Mouse (Mus musculus) embryonic facial prominence, embryonic 12.5 days (tissue): ENCODE data around the gene Eif4ebp2. TPM values are rescaled to one million over a fixed set of nuclear protein-coding genes. Genes with fewer than 3 reads are reported as not detected.
"Not testable (repeated sequence)": the region's sequence is repeated elsewhere in the genome, so short reads cannot be mapped to it uniquely, and the experiment has no call there.

Source experiments
- ATAC-seq: fragments of 200-750 bp; cut with Nextera tagmentation; 2 replicates; pipeline ENCODE4 v1.8.0; 2017; ENCODE audit not compliant: insufficient number of reproducible peaks, insufficient read depth, low FRiP score, low TSS enrichment
- H3K27ac ChIP-seq: fragments of 300-500 bp; sonication (generic); 2 replicates; pipeline ENCODE4 v1.5.1; 2016; ENCODE audit warnings: mild to moderate bottlenecking
- H3K27me3 ChIP-seq: fragments of 300-500 bp; sonication (generic); 2 replicates; pipeline ENCODE4 v1.6.1; 2016; ENCODE audit warnings: mild to moderate bottlenecking, moderate library complexity
- H3K36me3 ChIP-seq: fragments of 300-500 bp; sonication (generic); 2 replicates; pipeline ENCODE4 v1.6.1; 2016; ENCODE audit warnings: mild to moderate bottlenecking
- H3K4me1 ChIP-seq: fragments of 300-500 bp; sonication (generic); 2 replicates; pipeline ENCODE4 v1.6.1; 2016
- H3K4me2 ChIP-seq: fragments of 300-500 bp; sonication (generic); replicated peaks from 2 replicates; pipeline ENCODE4 v1.6.1; 2016; ENCODE audit warnings: mild to moderate bottlenecking, moderate library complexity
- H3K4me3 ChIP-seq: fragments of 300-500 bp; sonication (generic); 2 replicates; pipeline ENCODE4 v1.5.1; 2016; ENCODE audit warnings: mild to moderate bottlenecking
- H3K9ac ChIP-seq: fragments of 300-500 bp; sonication (generic); 2 replicates; pipeline ENCODE4 v1.6.1; 2016; ENCODE audit warnings: mild to moderate bottlenecking, moderate library complexity
- H3K9me3 ChIP-seq: fragments of 300-500 bp; sonication (generic); 2 replicates; pipeline ENCODE4 v1.6.1; 2016; ENCODE audit warnings: mild to moderate bottlenecking, moderate library complexity
- WGBS: fragments of 180-500 bp; shearing (Covaris S2); methylation state at CpG from one replicate; pipeline ENCODE4 v1.1.7; 2016; 5-methylcytosine and 5-hydroxymethylcytosine counted together
- polyA plus RNA-seq: library from polyadenylated mRNA; unstranded; fragments of >200 nt; fragmentation: Nextera tagmentation; extraction: Ambion mirVana; gene quantifications from 2 replicates; pipeline ENCODE4 v1.2.1, GENCODE M21; 2016

The Eif4ebp2 gene
- polyA plus RNA-seq, 1 experiment from 2014 or later, result 64.9 TPM

GRCm38 (mm10) chr10:61453171-61453570 lies 710 bp upstream of the Eif4ebp2 start:
- H3K9me3 ChIP-seq, H3K9ac ChIP-seq, H3K27ac ChIP-seq, H3K36me3 ChIP-seq, H3K27me3 ChIP-seq, ATAC-seq: not testable (repeated sequence)
- Histone ChIP-seq H3K4me1 (peaks cover 27% of the 10 kb centered on the region), H3K4me2 (peak overlapping the region; percentile 35), H3K4me3 (peak overlapping the region; percentile 96)
- 89% methylated on average over 3 of the region's 3 CpGs for WGBS

GRCm38 (mm10) chr10:61451931-61452617 lies 387 bp downstream of the Eif4ebp2 start:
- peak; percentile 62 for ATAC-seq
- Histone ChIP-seq H3K36me3 (no peaks in the 10 kb centered on the region; the same call in 1 of the 2 replicates), H3K27me3 (no peaks in the 10 kb centered on the region), H3K9ac (peak overlapping the region; percentile 92), H3K4me1 (peaks cover 33% of the 10 kb centered on the region), H3K4me2 (peak overlapping the region; percentile 86), H3K27ac (peak overlapping the region; percentile 78), H3K4me3 (peak overlapping the region; percentile 96), H3K9me3 (no peaks in the 10 kb centered on the region)
- under 1% methylated on average over 62 of the region's 62 CpGs for WGBS

GRCm38 (mm10) chr10:61451463-61451930 lies 964 bp downstream of the Eif4ebp2 start:
- Histone ChIP-seq H3K27ac (peak overlapping the region; percentile 41; the same call in 1 of the 2 replicates), H3K4me1 (peaks cover 39% of the 10 kb centered on the region), H3K36me3 (no peaks in the 10 kb centered on the region; the same call in none of the 2 replicates), H3K9me3 (no peaks in the 10 kb centered on the region), H3K9ac (peak overlapping the region; percentile 92), H3K4me2 (peak overlapping the region; percentile 86), H3K27me3 (no peaks in the 10 kb centered on the region), H3K4me3 (peak overlapping the region; percentile 96)
- 4% methylated on average over 8 of the region's 8 CpGs for WGBS
- no peak for ATAC-seq

GRCm38 (mm10) chr10:61448834-61449233 lies 3.6 kb downstream of the Eif4ebp2 start:
- no peak overlapping the region for H3K4me2 ChIP-seq
- H3K9me3 ChIP-seq, result no peaks in the 10 kb centered on the region
- no peak overlapping the region for H3K9ac ChIP-seq
- no peak for ATAC-seq
- no peak overlapping the region for H3K4me3 ChIP-seq
- H3K36me3 ChIP-seq, result no peaks in the 10 kb centered on the region; the same call in none of the 2 replicates
- no peaks in the 10 kb centered on the region for H3K27me3 ChIP-seq
- H3K4me1 ChIP-seq, result peaks cover 55% of the 10 kb centered on the region
- H3K27ac ChIP-seq, result no peak overlapping the region
- 73% methylated on average over 3 of the region's 3 CpGs for whole genome bisulfite sequencing

GRCm38 (mm10) chr10:61447581-61448353 lies 4.7 kb downstream of the Eif4ebp2 start:
- WGBS, result 76% methylated on average over 10 of the region's 10 CpGs
- H3K27me3 ChIP-seq, result no peaks in the 10 kb centered on the region
- no peaks in the 10 kb centered on the region for H3K9me3 ChIP-seq
- peaks cover 64% of the 10 kb centered on the region for H3K4me1 ChIP-seq
- no peak overlapping the region for H3K4me2 ChIP-seq
- H3K9ac ChIP-seq, result no peak overlapping the region
- no peaks in the 10 kb centered on the region; the same call in none of the 2 replicates for H3K36me3 ChIP-seq
- no peak overlapping the region for H3K4me3 ChIP-seq
- no peak overlapping the region for H3K27ac ChIP-seq
- no peak for ATAC-seq

GRCm38 (mm10) chr10:61445016-61445415 lies 7.4 kb downstream of the Eif4ebp2 start:
- WGBS, result 83% methylated on average over 3 of the region's 3 CpGs
- H3K9me3 ChIP-seq, result no peaks in the 10 kb centered on the region
- no peaks in the 10 kb centered on the region; the same call in none of the 2 replicates for H3K36me3 ChIP-seq
- no peak for ATAC-seq
- H3K27me3 ChIP-seq, result no peaks in the 10 kb centered on the region
- H3K27ac ChIP-seq, result no peak overlapping the region
- no peak overlapping the region for H3K4me2 ChIP-seq
- H3K9ac ChIP-seq, result no peak overlapping the region
- peaks cover 56% of the 10 kb centered on the region for H3K4me1 ChIP-seq
- no peak overlapping the region for H3K4me3 ChIP-seq

GRCm38 (mm10) chr10:61443876-61444275 lies 8.6 kb downstream of the Eif4ebp2 start:
- Histone ChIP-seq H3K27ac (peak overlapping the region; percentile 48; the same call in 1 of the 2 replicates), H3K9ac (no peak overlapping the region), H3K4me2 (no peak overlapping the region), H3K27me3 (no peaks in the 10 kb centered on the region), H3K36me3 (no peaks in the 10 kb centered on the region; the same call in 1 of the 2 replicates), H3K4me3 (no peak overlapping the region), H3K9me3 (no peaks in the 10 kb centered on the region), H3K4me1 (peaks cover 47% of the 10 kb centered on the region)
- no peak for ATAC-seq
- WGBS, result 50% methylated on average over 1 of the region's 1 CpGs

- no peak overlapping the region for H3K9ac ChIP-seq
- no peaks in the 10 kb centered on the region for H3K27me3 ChIP-seq
- H3K4me3 ChIP-seq, result no peak overlapping the region
- no peak for ATAC-seq
- H3K9me3 ChIP-seq, result no peaks in the 10 kb centered on the region
- H3K27ac ChIP-seq, result peak overlapping the region; percentile 48; the same call in 1 of the 2 replicates
- H3K4me2 ChIP-seq, result no peak overlapping the region
- peaks cover 43% of the 10 kb centered on the region for H3K4me1 ChIP-seq
- no peaks in the 10 kb centered on the region; the same call in 1 of the 2 replicates for H3K36me3 ChIP-seq
- 42% methylated on average over 6 of the region's 6 CpGs for WGBS
Measured at GRCm38 (mm10) chr10:61443456-61443855, 9.0 kb downstream of the Eif4ebp2 start.

- Histone ChIP-seq H3K4me3 (no peak overlapping the region), H3K27ac (no peak overlapping the region), H3K27me3 (no peaks in the 10 kb centered on the region), H3K4me1 (peaks cover 25% of the 10 kb centered on the region), H3K4me2 (no peak overlapping the region), H3K9ac (no peak overlapping the region), H3K36me3 (peaks cover 7% of the 10 kb centered on the region; the same call in 1 of the 2 replicates), H3K9me3 (no peaks in the 10 kb centered on the region)
- no peak for ATAC-seq
- 73% methylated on average over 7 of the region's 7 CpGs for WGBS
Measured at GRCm38 (mm10) chr10:61440202-61440800, 12.2 kb downstream of the Eif4ebp2 start.

GRCm38 (mm10) chr10:61431375-61431774 lies 21.1 kb downstream of the Eif4ebp2 start:
- H3K27ac ChIP-seq, result no peak overlapping the region
- no peaks in the 10 kb centered on the region for H3K9me3 ChIP-seq
- no peaks in the 10 kb centered on the region for H3K4me1 ChIP-seq
- no peak for ATAC-seq
- H3K27me3 ChIP-seq, result no peaks in the 10 kb centered on the region
- no peak overlapping the region for H3K4me2 ChIP-seq
- WGBS, result 92% methylated on average over 9 of the region's 9 CpGs
- no peak overlapping the region for H3K4me3 ChIP-seq
- H3K9ac ChIP-seq, result no peak overlapping the region
- H3K36me3 ChIP-seq, result peaks cover 67% of the 10 kb centered on the region

- no peak overlapping the region for H3K4me2 ChIP-seq
- WGBS, result 89% methylated on average over 5 of the region's 5 CpGs
- peaks cover 9% of the 10 kb centered on the region; the same call in 1 of the 2 replicates for H3K4me1 ChIP-seq
- H3K27me3 ChIP-seq, result no peaks in the 10 kb centered on the region
- H3K4me3 ChIP-seq, result no peak overlapping the region
- ATAC-seq, result 0 out of 2 replicates have a peak, but pooled peaks have one; percentile 58
- peaks cover 47% of the 10 kb centered on the region for H3K36me3 ChIP-seq
- H3K27ac ChIP-seq, result no peak overlapping the region
- no peaks in the 10 kb centered on the region for H3K9me3 ChIP-seq
- H3K9ac ChIP-seq, result no peak overlapping the region
Measured at GRCm38 (mm10) chr10:61429043-61429442, 23.4 kb downstream of the Eif4ebp2 start.
